In genomic region chr9:80022821-80023220, GRCm38 (mm10) we compare ENCODE assay signal across 12 mouse cellular contexts. TPM values are rescaled to one million over a fixed set of nuclear protein-coding genes. Genes with fewer than 3 reads are reported as not detected.
DNase-seq lines count a peak whose midpoint lies in the region; ATAC-seq lines count a peak whose summit lies in the region.
"Had no signal": no experiment of that assay in that cellular context is flagged by ENCODE, and none has a peak within 500 bp of the region (broad histone marks: within the 10 kb centered on the region; RNA-seq: fewer than 3 reads in every experiment).

No protein-coding gene starts in this region.

- no peak overlapping the region for H3K4me3 ChIP-seq in hindbrain, embryonic 14.5 days (replicated peaks; ENCODE audit: low read length)
- no peak overlapping the region for H3K4me3 ChIP-seq in hindbrain, embryonic 12.5 days
- H3K4me3 ChIP-seq in heart, embryonic 15.5 days, result no peak overlapping the region
- H3K4me3 ChIP-seq: hindbrain, embryonic 10.5 days; limb, embryonic 10.5 days had no signal

- no peaks in the 10 kb centered on the region for H3K27me3 ChIP-seq in hindbrain, embryonic 14.5 days (ENCODE audit: control insufficient read depth, insufficient read depth, low read length)
- H3K27me3 ChIP-seq in hindbrain, embryonic 12.5 days, result no peaks in the 10 kb centered on the region
- H3K27me3 ChIP-seq in heart, embryonic 15.5 days, result no peaks in the 10 kb centered on the region
- H3K27me3 ChIP-seq: CH12.LX had no signal

- no peak for DNase-seq in hindbrain, embryonic 14.5 days (ENCODE audit: low spot score)
- DNase-seq in ovary, postnatal 36 days (ENCODE audit: low spot score), result peak; percentile 48
- no peak for DNase-seq in ovary, postnatal 10 days (ENCODE audit: low spot score)
- DNase-seq in testis, postnatal 14 days (ENCODE audit: low spot score), result peak; percentile 24
- no peak for DNase-seq in thymus, postnatal 36 days

- WGBS in hindbrain, embryonic 14.5 days, result 72% methylated on average over 8 of the region's 8 CpGs
- WGBS in hindbrain, embryonic 12.5 days, result 71% methylated on average over 8 of the region's 8 CpGs
- 46% methylated on average over 8 of the region's 8 CpGs for WGBS in heart, embryonic 15.5 days

- no peaks in the 10 kb centered on the region for H3K36me3 ChIP-seq in hindbrain, embryonic 14.5 days (replicated peaks; ENCODE audit: control insufficient read depth, insufficient read depth)
- H3K36me3 ChIP-seq in hindbrain, embryonic 12.5 days, result no peaks in the 10 kb centered on the region
- no peaks in the 10 kb centered on the region for H3K36me3 ChIP-seq in heart, embryonic 15.5 days
- H3K36me3 ChIP-seq: hindbrain, embryonic 10.5 days; limb, embryonic 10.5 days had no signal

- no peak overlapping the region for H3K27ac ChIP-seq in hindbrain, embryonic 14.5 days
- no peak overlapping the region for H3K27ac ChIP-seq in hindbrain, embryonic 12.5 days
- H3K27ac ChIP-seq in heart, embryonic 15.5 days, result peak overlapping the region; percentile 53
- H3K27ac ChIP-seq: hindbrain, embryonic 10.5 days; limb, embryonic 10.5 days; macrophage had no signal

- no peaks in the 10 kb centered on the region for H3K4me1 ChIP-seq in hindbrain, embryonic 14.5 days (replicated peaks; ENCODE audit: control insufficient read depth, insufficient read depth, low read length)
- no peaks in the 10 kb centered on the region for H3K4me1 ChIP-seq in hindbrain, embryonic 12.5 days
- peaks cover 13% of the 10 kb centered on the region for H3K4me1 ChIP-seq in heart, embryonic 15.5 days (replicated peaks)
- H3K4me1 ChIP-seq: limb, embryonic 10.5 days had no signal

- no peaks in the 10 kb centered on the region for H3K9me3 ChIP-seq in hindbrain, embryonic 14.5 days (ENCODE audit: control insufficient read depth, low read length)
- no peaks in the 10 kb centered on the region for H3K9me3 ChIP-seq in hindbrain, embryonic 12.5 days (replicated peaks)
- H3K9me3 ChIP-seq in heart, embryonic 15.5 days (replicated peaks), result no peaks in the 10 kb centered on the region
- H3K9me3 ChIP-seq: hindbrain, embryonic 10.5 days; limb, embryonic 10.5 days had no signal

- no peak overlapping the region for H3K9ac ChIP-seq in hindbrain, embryonic 14.5 days
- H3K9ac ChIP-seq in hindbrain, embryonic 12.5 days, result no peak overlapping the region
- no peak overlapping the region for H3K9ac ChIP-seq in heart, embryonic 15.5 days

- H3K4me2 ChIP-seq in hindbrain, embryonic 14.5 days (replicated peaks), result no peak overlapping the region
- no peak overlapping the region for H3K4me2 ChIP-seq in hindbrain, embryonic 12.5 days (replicated peaks)
- H3K4me2 ChIP-seq in heart, embryonic 15.5 days, result no peak overlapping the region

- ATAC-seq in hindbrain, embryonic 14.5 days (ENCODE audit: low FRiP score), result peak; percentile 27; the same call in 1 of the 2 replicates
- no peak for ATAC-seq in hindbrain, embryonic 12.5 days (ENCODE audit: low FRiP score)
- peak; percentile 55; the same call in 1 of the 2 replicates for ATAC-seq in heart, embryonic 15.5 days (replicated peaks; ENCODE audit: insufficient number of reproducible peaks, insufficient read depth, low FRiP score, low read depth)
- no peak for ATAC-seq in granulocyte monocyte progenitor cell, adult 5-6 weeks (replicated peaks; ENCODE audit: poor library complexity, severe bottlenecking)

RNA-seq across cellular contexts. Expression of gene Filip1, which starts 10.2 kb away (rescaled TPM):
- polyA plus RNA-seq in hindbrain, embryonic 14.5 days (2014; fragmentation: Nextera tagmentation; extraction: Ambion mirVana), result 2.2 and 2.4 TPM in 2 replicates
- polyA plus RNA-seq in hindbrain, embryonic 12.5 days (2016; fragmentation: Nextera tagmentation; extraction: Ambion mirVana), result 3.8 and 4.2 TPM in 2 replicates
- polyA plus RNA-seq in heart, embryonic 15.5 days (2015; fragmentation: Nextera tagmentation; extraction: Ambion mirVana), result 28.2 and 36.6 TPM in 2 replicates
- 1.1 and 2.1 TPM in 2 replicates for total RNA-seq in granulocyte monocyte progenitor cell, adult 5-6 weeks (2014; fragmentation: Nextera tagmentation)
- total RNA-seq in granulocyte monocyte progenitor cell, adult 5-6 weeks (2017), result 0.69 and 1.1 TPM in 2 replicates
- polyA plus RNA-seq: macrophage had no signal

RNA-seq across cellular contexts. Expression of gene Senp6, which starts 43.9 kb away (rescaled TPM):
- polyA plus RNA-seq in hindbrain, embryonic 14.5 days (2014; fragmentation: Nextera tagmentation; extraction: Ambion mirVana), result 61.1 and 63.2 TPM in 2 replicates
- 83.4 and 89.3 TPM in 2 replicates for polyA plus RNA-seq in hindbrain, embryonic 12.5 days (2016; fragmentation: Nextera tagmentation; extraction: Ambion mirVana)
- 33.5 and 35.0 TPM in 2 replicates for polyA plus RNA-seq in heart, embryonic 15.5 days (2015; fragmentation: Nextera tagmentation; extraction: Ambion mirVana)
- 111 and 149 TPM in 2 replicates for total RNA-seq in granulocyte monocyte progenitor cell, adult 5-6 weeks (2014; fragmentation: Nextera tagmentation)
- total RNA-seq in granulocyte monocyte progenitor cell, adult 5-6 weeks (2017), result 152 and 186 TPM in 2 replicates

Comparison
In these comparisons a context has a peak if more than half of its experiments do, and no peak if none do; other contexts are left out.
1. ATAC-seq: peak in hindbrain, embryonic 14.5 days (single experiment) and heart, embryonic 15.5 days (single experiment); none in hindbrain, embryonic 12.5 days (single experiment) and granulocyte monocyte progenitor cell, adult 5-6 weeks (single experiment).
2. DNase-seq: peak in ovary, postnatal 36 days (single experiment) and testis, postnatal 14 days (single experiment); none in hindbrain, embryonic 14.5 days (single experiment), ovary, postnatal 10 days (single experiment) and thymus, postnatal 36 days (0 of 2).